Mouse (Mus musculus): ENCODE data around the gene Csrnp3.

- TF ChIP-seq CTCF (IDR thresholded peaks at IDR 0.05; ENCODE audit: borderline replicate concordance, insufficient read depth, low read length) (no peak), POLR2A (IDR thresholded peaks at IDR 0.05; ENCODE audit: low read depth, low read length) (no peak)
Observed at GRCm38 (mm10) chr2:65842356-65842755, 3.2 kb upstream of the Csrnp3 start.
